Mouse (Mus musculus) CD8-positive naive resting alpha-beta T cell, adult 57 days (primary cell): ENCODE measurements around the gene Pcnx3. TPM values are rescaled to one million over a fixed set of nuclear protein-coding genes. Genes with fewer than 3 reads are reported as not detected.

Experiments
- total RNA-seq: library from RNA; stranded (reverse); gene quantifications from one replicate; pipeline ENCODE4 v1.2.4, GENCODE M21; 2023

Gene Pcnx3
- 165 TPM for total RNA-seq

DNA sequence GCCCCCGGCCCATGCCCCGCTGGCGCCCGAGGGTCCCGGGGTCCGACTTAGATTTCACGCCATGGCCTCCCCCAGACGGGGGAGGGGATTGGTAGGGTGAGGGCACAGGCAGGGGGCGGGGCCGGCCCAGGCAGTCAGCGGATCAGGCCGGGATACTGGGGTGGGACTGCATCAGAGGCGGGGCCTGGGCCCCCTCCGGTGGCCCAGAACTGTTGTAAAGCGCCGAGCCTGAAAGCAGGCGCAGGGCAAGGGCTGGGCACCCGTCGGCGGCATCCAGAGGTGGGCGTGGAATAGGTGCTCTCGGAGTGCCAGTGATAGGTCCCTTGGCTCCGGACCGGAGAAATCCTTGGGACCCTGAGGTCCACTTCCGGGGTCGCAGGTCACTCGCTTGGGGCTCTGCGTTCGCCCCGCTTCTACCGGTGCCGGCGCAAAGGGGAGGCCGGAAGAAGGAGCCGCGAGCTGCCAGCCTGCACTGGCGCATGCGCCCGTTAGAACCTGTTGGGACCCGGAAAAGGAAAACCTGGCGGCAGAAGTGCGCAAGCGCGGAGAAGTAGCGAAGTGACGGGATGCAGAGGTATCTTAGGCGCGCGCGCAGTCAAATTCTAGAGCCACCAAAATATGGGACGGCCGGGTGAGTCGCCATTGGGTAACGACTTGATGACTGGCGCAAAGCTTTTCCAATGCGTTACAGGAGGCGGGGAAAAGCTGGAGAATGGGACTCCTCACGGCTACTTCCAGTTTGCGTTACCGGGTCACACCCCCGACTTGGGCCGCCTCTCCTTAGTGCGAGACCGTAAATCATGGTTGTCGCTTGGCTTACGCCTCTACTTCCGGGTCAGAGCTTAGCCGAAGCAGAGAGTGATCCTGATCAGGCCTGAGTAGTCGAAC, at the start of gene Pcnx3, which contains the start of gene Map3k11:
Gene Pcnx3, minus strand, starts transcription at position 709 of the 888 bp plus-strand sequence.
Gene Map3k11, plus strand, starts transcription at position 543 of the 888 bp plus-strand sequence.

DNA sequence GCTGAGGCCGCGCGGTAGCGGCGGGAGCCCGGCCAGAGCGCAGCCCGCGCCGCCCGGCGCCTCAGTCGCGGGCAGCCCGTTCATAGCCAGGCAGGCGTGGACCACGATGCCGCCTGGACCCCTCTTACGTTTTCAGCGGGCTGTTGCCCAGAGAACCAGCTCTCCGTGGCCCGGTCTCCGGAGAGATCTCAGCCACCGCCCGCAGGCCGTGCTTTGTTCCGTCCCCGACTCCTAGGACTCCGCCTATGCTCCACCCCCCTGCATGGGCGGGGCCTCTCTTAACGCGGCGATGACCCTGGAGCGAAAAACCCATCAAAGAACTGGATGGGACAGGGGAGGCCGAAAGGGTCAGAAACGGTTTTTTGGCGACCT, 40.7 kb upstream of the Pcnx3 start, which contains the start of gene Fam89b:
Gene Fam89b, minus strand, starts transcription at position 210 of the 372 bp plus-strand sequence.

DNA sequence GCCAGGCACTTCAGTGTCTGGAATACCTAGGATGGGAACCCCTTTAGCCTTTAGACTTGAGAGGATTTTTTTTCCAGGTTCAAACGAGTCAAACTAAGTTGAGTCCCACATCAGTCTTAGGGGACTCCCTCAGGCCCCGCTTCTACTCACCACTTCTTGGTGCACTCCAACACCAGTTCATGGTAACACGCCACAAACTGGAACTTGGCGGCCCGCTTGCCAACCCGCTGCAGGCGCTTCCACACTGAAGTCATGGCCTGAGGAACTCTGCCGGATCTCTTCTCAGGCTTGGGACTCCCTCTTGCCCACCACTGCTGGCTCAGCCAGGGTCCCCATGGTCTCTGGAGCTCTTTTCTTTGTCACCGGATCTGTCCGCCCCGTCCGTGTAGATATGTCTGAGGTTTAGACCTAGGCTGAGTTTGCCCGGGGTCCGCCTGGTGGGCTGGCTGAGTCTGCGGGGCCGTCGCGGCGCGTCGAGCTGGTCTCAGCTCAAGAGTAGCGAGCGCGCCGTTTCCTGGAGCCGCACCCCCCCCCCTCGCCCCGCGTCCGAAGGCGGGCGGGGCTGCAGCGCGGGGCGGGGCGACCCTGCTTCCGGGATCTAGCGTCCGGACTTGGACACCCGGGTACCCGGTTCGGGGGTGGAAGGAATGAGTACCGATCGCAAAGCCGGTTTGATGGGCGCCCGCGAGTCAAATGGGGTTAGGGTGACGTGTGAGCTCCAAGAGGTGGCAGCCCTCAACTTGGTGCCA, 37.2 kb upstream of the Pcnx3 start, which contains the start of gene Ehbp1l1:
Gene Ehbp1l1, minus strand, starts transcription at position 551 of the 749 bp plus-strand sequence.

DNA sequence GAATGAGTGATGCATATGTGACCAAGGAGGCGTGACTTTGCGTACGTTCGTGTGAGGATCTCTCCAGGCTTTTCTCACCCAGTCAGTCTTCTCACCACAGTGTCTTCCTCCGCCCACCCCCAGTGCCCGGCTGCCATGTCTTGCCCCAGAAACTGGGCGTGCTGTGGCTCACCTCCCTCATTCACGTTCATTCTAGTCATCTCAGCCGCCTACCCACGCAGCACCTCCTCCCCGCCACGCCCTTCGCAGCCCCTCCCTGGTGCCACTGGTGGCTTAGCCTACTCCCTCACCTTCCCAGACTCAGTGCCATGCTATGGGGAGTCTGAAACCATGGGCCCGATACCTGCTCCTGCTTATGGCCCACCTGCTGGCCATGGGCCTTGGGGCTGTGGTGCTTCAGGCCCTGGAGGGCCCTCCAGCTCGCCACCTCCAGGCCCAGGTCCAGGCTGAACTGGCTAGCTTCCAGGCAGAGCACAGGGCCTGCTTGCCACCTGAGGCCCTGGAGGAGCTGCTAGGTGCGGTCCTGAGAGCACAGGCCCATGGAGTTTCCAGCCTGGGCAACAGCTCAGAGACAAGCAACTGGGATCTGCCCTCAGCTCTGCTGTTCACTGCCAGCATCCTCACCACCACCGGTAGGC, 15.6 kb upstream of the Pcnx3 start, which contains the start of gene Kcnk7:
Gene Kcnk7, plus strand, starts transcription at position 205 of the 638 bp plus-strand sequence.

DNA sequence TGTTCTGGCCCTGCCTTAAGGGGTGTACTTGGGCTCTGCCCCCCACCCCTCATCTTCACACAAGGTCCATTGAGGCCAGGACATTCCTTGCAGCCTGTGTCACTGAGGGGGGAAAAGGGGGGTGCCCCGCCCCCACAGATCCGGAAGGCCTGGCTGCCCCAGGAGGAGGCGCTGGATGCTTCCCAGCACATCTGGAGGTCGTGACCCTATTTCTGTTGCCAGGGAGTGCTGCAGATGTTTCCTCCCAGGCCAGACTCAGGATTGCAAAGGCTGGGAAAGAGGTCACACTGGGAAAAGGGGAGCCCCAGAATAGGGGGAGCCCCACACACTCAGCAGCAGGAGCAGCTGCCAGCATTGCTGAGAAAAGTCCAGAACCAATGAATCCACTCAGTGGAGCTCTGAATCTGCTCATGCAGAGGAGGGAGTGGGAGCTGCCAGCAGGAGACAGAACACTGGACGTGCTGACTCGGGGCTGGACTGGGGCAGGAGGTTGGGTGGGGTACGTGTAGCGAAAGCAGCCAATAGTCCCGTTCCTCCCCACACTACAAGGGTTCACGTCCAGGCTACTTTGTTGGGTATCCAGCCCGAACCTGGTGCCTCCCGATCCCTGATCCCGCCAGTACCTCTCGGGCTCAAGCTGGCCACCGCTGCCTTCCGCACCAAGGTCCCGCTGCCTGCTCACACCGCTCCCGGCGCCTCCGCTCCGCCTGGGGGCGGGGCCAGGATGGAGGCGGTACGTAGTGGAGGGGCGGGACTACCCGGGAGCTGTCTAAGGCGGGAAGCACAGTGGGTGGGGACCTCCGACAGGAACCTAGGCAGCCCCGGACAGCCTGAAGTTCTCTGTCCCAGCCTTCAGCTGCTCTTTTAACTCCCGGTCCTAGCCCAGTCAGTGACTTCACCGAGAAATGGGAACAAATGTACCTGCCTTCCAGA, 25.5 kb downstream of the Pcnx3 start, which contains the start of gene Sipa1:
Gene Sipa1, minus strand, starts transcription at position 727 of the 933 bp plus-strand sequence.

GRCm38 (mm10) chr19:5637069-5638047, 51.4 kb downstream of the Pcnx3 start, which contains the start of gene Rela:
TSS of gene Rela (plus strand) at chr19:5637483.

Other genes starting within 250 kb of the Pcnx3 start
- 1.4 TPM for gene Fosl1, start 241.4 kb downstream of the Pcnx3 start, total RNA-seq
- gene Ccdc85b, start 231.0 kb downstream of the Pcnx3 start, total RNA-seq: 7.1 TPM
- 91.2 TPM for gene Fibp, start 228.3 kb downstream of the Pcnx3 start, total RNA-seq
- 223 TPM for gene Ctsw, start 220.4 kb downstream of the Pcnx3 start, total RNA-seq
- 1.4 TPM for gene Efemp2, start 215.0 kb downstream of the Pcnx3 start, total RNA-seq
- gene Mus81, start 200.5 kb downstream of the Pcnx3 start, total RNA-seq: 41.4 TPM
- 1,395 TPM for gene Cfl1, start 198.5 kb downstream of the Pcnx3 start, total RNA-seq
- 1.7 TPM for gene 1700020D05Rik, start 185.1 kb downstream of the Pcnx3 start, total RNA-seq
- 8.0 TPM for gene Snx32, start 178.4 kb downstream of the Pcnx3 start, total RNA-seq
- not detected for gene Ovol1, start 128.3 kb downstream of the Pcnx3 start, total RNA-seq
- 20.0 TPM for gene Ap5b1, start 120.9 kb downstream of the Pcnx3 start, total RNA-seq
- 92.9 TPM for gene Rnaseh2c, start 87.0 kb downstream of the Pcnx3 start, total RNA-seq
- 137 TPM for gene Kat5, start 78.7 kb downstream of the Pcnx3 start, total RNA-seq
- 118 TPM for gene Rela, start 51.4 kb downstream of the Pcnx3 start, total RNA-seq
- gene Sipa1, start 25.2 kb downstream of the Pcnx3 start, total RNA-seq: 184 TPM
- 53.9 TPM for gene Map3k11, start 166 bp downstream of the Pcnx3 start, total RNA-seq
- not detected for gene Kcnk7, start 15.5 kb upstream of the Pcnx3 start, total RNA-seq
- gene Ehbp1l1, start 37.4 kb upstream of the Pcnx3 start, total RNA-seq: 24.1 TPM
- gene Fam89b, start 40.7 kb upstream of the Pcnx3 start, total RNA-seq: 25.9 TPM
- gene Ltbp3, start 52.0 kb upstream of the Pcnx3 start, total RNA-seq: not detected
- gene Scyl1, start 82.5 kb upstream of the Pcnx3 start, total RNA-seq: 55.4 TPM
- gene Frmd8, start 186.4 kb upstream of the Pcnx3 start, total RNA-seq: 152 TPM
- 20.8 TPM for gene Slc25a45, start 188.9 kb upstream of the Pcnx3 start, total RNA-seq
- 1.7 TPM for gene Tigd3, start 205.2 kb upstream of the Pcnx3 start, total RNA-seq
- gene Dpf2, start 224.1 kb upstream of the Pcnx3 start, total RNA-seq: 147 TPM
- 0.67 TPM for gene Cdc42ep2, start 235.9 kb upstream of the Pcnx3 start, total RNA-seq